Mouse (Mus musculus) ES-E14 (cell line): ENCODE measurements at regions not wholly inside any gene's neighbourhood (a gene's known extent, or its start where the extent isn't known, plus 50 kb on each side); places are given as distances from the start of the nearest gene placed in this dataset.

Source experiments
- DNase-seq: peaks from one replicate; pipeline ENCODE4 v3.0.0-alpha.2; 2013; ENCODE audit warnings: low read depth, low spot score
- H3K27ac ChIP-seq: 2 replicates; pipeline ENCODE4 v1.5.1; 2012; ENCODE audit warnings: low read depth, mild to moderate bottlenecking, low read length, moderate library complexity, mixed read lengths; ENCODE audit not compliant: poor library complexity, insufficient read depth, severe bottlenecking
- H3K36me3 ChIP-seq: 2 replicates; pipeline ENCODE4 v1.6.1; 2012; ENCODE audit warnings: mild to moderate bottlenecking, low read length, moderate library complexity, mixed read lengths; ENCODE audit not compliant: control insufficient read depth, poor library complexity, insufficient read depth, severe bottlenecking
- H3K4me1 ChIP-seq, 2 experiments: fragments of 150-350 bp in 1 of 2; sonication (generic) in 1 of 2; 2 replicates each; pipeline ENCODE4 v1.6.1; 2012; ENCODE audit warnings: low read length in 2 of 2, mild to moderate bottlenecking in 1 of 2, mixed read lengths in 1 of 2; ENCODE audit not compliant: control insufficient read depth in 2 of 2, insufficient read depth in 2 of 2, poor library complexity in 1 of 2
- H3K4me3 ChIP-seq, 2 experiments: fragments of 150-350 bp in 1 of 2; sonication (generic) in 1 of 2; 2 replicates each; pipeline ENCODE4 v1.5.1; 2012; ENCODE audit warnings: low read length in 2 of 2, low read depth in 1 of 2, mild to moderate bottlenecking in 1 of 2, mixed read lengths in 1 of 2; ENCODE audit not compliant: insufficient read depth in 1 of 2, poor library complexity in 1 of 2, severe bottlenecking in 1 of 2
- H3K9ac ChIP-seq: 2 replicates; pipeline ENCODE4 v1.6.1; 2012; ENCODE audit warnings: low read depth, mild to moderate bottlenecking, low read length, mixed read lengths; ENCODE audit not compliant: poor library complexity, insufficient read depth, severe bottlenecking
- H3K9me3 ChIP-seq: fragments of 150-350 bp; sonication (generic); 2 replicates; pipeline ENCODE4 v1.6.1; 2012; ENCODE audit warnings: low read depth, mild to moderate bottlenecking, low read length; ENCODE audit not compliant: control insufficient read depth, insufficient read depth
- CHD2 ChIP-seq: IDR thresholded peaks from 2 replicates; pipeline ENCODE4 v1.6.1; 2014; ENCODE audit warnings: mild to moderate bottlenecking, low read depth, low read length, inconsistent platforms
- HCFC1 ChIP-seq: IDR thresholded peaks from 2 replicates; pipeline ENCODE4 v1.6.1; 2012; ENCODE audit warnings: low read length, inconsistent platforms, borderline replicate concordance; ENCODE audit not compliant: insufficient read depth
- MAFK ChIP-seq: IDR thresholded peaks from 2 replicates; pipeline ENCODE4 v1.6.1; 2014; ENCODE audit warnings: mild to moderate bottlenecking, low read depth, low read length, inconsistent platforms; ENCODE audit not compliant: insufficient read depth
- ZC3H11A ChIP-seq: IDR thresholded peaks from 2 replicates; pipeline ENCODE4 v1.6.1; 2012; ENCODE audit warnings: low read depth, mild to moderate bottlenecking, inconsistent platforms, low read length, borderline replicate concordance
- ZNF384 ChIP-seq: IDR thresholded peaks from 2 replicates; pipeline ENCODE4 v1.6.1; 2012; ENCODE audit warnings: low read depth, low read length, inconsistent platforms
- in situ Hi-C, 2 experiments: fragments of 600-800 bp; cut with MboI; formaldehyde crosslinking; loops; one replicate each; pipeline ENCODE4 v1.15.1; 2025; ENCODE audit warnings: low sequenced_read_pairs in 2 of 2, inconsistent platforms in 1 of 2; ENCODE audit not compliant: unreplicated experiment in 2 of 2

- Histone ChIP-seq H3K9me3 (no peaks in the 10 kb centered on the region), H3K36me3 (no peaks in the 10 kb centered on the region), H3K9ac (no peak overlapping the region), H3K4me1 (no peaks in the 10 kb centered on the region), H3K27ac (no peak overlapping the region), H3K4me3 (no peak overlapping the region)
- no peak for DNase-seq
- TF ChIP-seq ZC3H11A (no peak), ZNF384 (no peak), CHD2 (no peak), MAFK (no peak), HCFC1 (no peak)
- in situ Hi-C loops: no loop called here
These were observed 85.6 kb downstream of the Car2 start for GRCm38 (mm10) chr3:14971647-14972046.

GRCm38 (mm10) chr3:14974758-14975157, 88.7 kb downstream of the Car2 start:
- DNase-seq: no peak
- Histone ChIP-seq H3K36me3 (no peaks in the 10 kb centered on the region), H3K4me1 (no peaks in the 10 kb centered on the region), H3K9me3 (no peaks in the 10 kb centered on the region), H3K4me3 (no peak overlapping the region), H3K9ac (no peak overlapping the region), H3K27ac (no peak overlapping the region)
- TF ChIP-seq HCFC1: no peak
- no peak for TF ChIP-seq ZC3H11A
- no peak for TF ChIP-seq MAFK
- no peak for TF ChIP-seq CHD2
- TF ChIP-seq ZNF384: no peak
- in situ Hi-C loops: no loop called here

- DNase-seq: no peak
- H3K27ac ChIP-seq: no peak overlapping the region
- H3K4me3 ChIP-seq: no peak overlapping the region
- TF ChIP-seq MAFK (no peak), HCFC1 (no peak), ZC3H11A (no peak), ZNF384 (no peak), CHD2 (no peak)
- in situ Hi-C loops: no loop called here
- H3K9ac ChIP-seq: no peak overlapping the region
- H3K4me1 ChIP-seq: no peaks in the 10 kb centered on the region
- no peaks in the 10 kb centered on the region for H3K9me3 ChIP-seq
- no peaks in the 10 kb centered on the region for H3K36me3 ChIP-seq
These were observed 89.1 kb downstream of the Car2 start for GRCm38 (mm10) chr3:14975203-14975602.

GRCm38 (mm10) chr3:14979116-14979613, 93.1 kb downstream of the Car2 start:
- no peaks in the 10 kb centered on the region for H3K9me3 ChIP-seq
- no peak overlapping the region for H3K4me3 ChIP-seq
- TF ChIP-seq MAFK: no peak
- H3K36me3 ChIP-seq: no peaks in the 10 kb centered on the region
- DNase-seq: no peak
- in situ Hi-C loops: no loop called here
- no peak overlapping the region for H3K9ac ChIP-seq
- H3K27ac ChIP-seq: no peak overlapping the region
- no peaks in the 10 kb centered on the region for H3K4me1 ChIP-seq

- in situ Hi-C loops: no loop called here
- no peak for DNase-seq
These were observed 103.6 kb downstream of the Car2 start for GRCm38 (mm10) chr3:14989635-14990034.

More at GRCm38 (mm10) chr3:14989635-14990034, 103.6 kb downstream of the Car2 start:
- Histone ChIP-seq H3K27ac (no peak overlapping the region), H3K9ac (no peak overlapping the region), H3K9me3 (peaks cover 10% of the 10 kb centered on the region; the same call in 1 of the 2 replicates), H3K4me1 (no peaks in the 10 kb centered on the region), H3K4me3 (no peak overlapping the region), H3K36me3 (peaks cover 5% of the 10 kb centered on the region; the same call in 1 of the 2 replicates)
- TF ChIP-seq CHD2 (no peak), ZNF384 (no peak), HCFC1 (no peak), MAFK (no peak), ZC3H11A (no peak)
